Mouse (Mus musculus): Measurements from ENCODE around the gene Slc16a5. TPM values are rescaled to one million over a fixed set of nuclear protein-coding genes. Genes with fewer than 3 reads are reported as not detected.
A peak's percentile ranks its signal among the peaks of the same experiment; 100 is the strongest.

Slc16a5 gene
- polyA plus RNA-seq, 1 experiment: not detected

GRCm38 (mm10) chr11:115423091-115423490 is 39.2 kb upstream of the Slc16a5 start:
- H3K9ac ChIP-seq (ENCODE audit: low read depth, poor library complexity, severe bottlenecking): no peak overlapping the region
- H3K4me1 ChIP-seq (ENCODE audit: control insufficient read depth, insufficient read depth, low read length): peaks cover 1% of the 10 kb centered on the region
- no peak overlapping the region for H3K27ac ChIP-seq (ENCODE audit: insufficient read depth, low read length)
- no peak for TF ChIP-seq CTCF (IDR thresholded peaks at IDR 0.05; ENCODE audit: low read depth, low read length)
- H3K27me3 ChIP-seq (ENCODE audit: control insufficient read depth, insufficient read depth, low read length, poor library complexity, severe bottlenecking): no peaks in the 10 kb centered on the region
- no peaks in the 10 kb centered on the region for H3K36me3 ChIP-seq (ENCODE audit: control insufficient read depth, insufficient read depth, low read length, poor library complexity, severe bottlenecking)
- no peak overlapping the region for H3K4me3 ChIP-seq (ENCODE audit: low read depth, low read length)
- no peaks in the 10 kb centered on the region for H3K9me3 ChIP-seq (replicated peaks; ENCODE audit: control insufficient read depth, insufficient read depth, low read length, poor library complexity, severe bottlenecking)

- Histone ChIP-seq H3K36me3 (ENCODE audit: control insufficient read depth, insufficient read depth, low read length, poor library complexity, severe bottlenecking) (no peaks in the 10 kb centered on the region; the same call in 1 of the 2 replicates), H3K4me1 (ENCODE audit: control insufficient read depth, insufficient read depth, low read length) (peaks cover 2% of the 10 kb centered on the region), H3K9me3 (replicated peaks; ENCODE audit: control insufficient read depth, insufficient read depth, low read length, poor library complexity, severe bottlenecking) (no peaks in the 10 kb centered on the region), H3K4me3 (ENCODE audit: low read depth, low read length) (no peak overlapping the region), H3K9ac (ENCODE audit: low read depth, poor library complexity, severe bottlenecking) (no peak overlapping the region), H3K27ac (ENCODE audit: insufficient read depth, low read length) (no peak overlapping the region), H3K27me3 (ENCODE audit: control insufficient read depth, insufficient read depth, low read length, poor library complexity, severe bottlenecking) (no peaks in the 10 kb centered on the region)
- TF ChIP-seq POLR2A (IDR thresholded peaks at IDR 0.05; ENCODE audit: insufficient read depth, low read length) (no peak), CTCF (IDR thresholded peaks at IDR 0.05; ENCODE audit: low read depth, low read length) (no peak), EP300 (IDR thresholded peaks at IDR 0.05; ENCODE audit: insufficient read depth, low read depth, low read length) (no peak)
These were observed 37.6 kb upstream of the Slc16a5 start for GRCm38 (mm10) chr11:115424666-115425065.

GRCm38 (mm10) chr11:115425671-115426070 is 36.6 kb upstream of the Slc16a5 start:
- Histone ChIP-seq H3K36me3 (ENCODE audit: control insufficient read depth, insufficient read depth, low read length, poor library complexity, severe bottlenecking) (peaks cover 2% of the 10 kb centered on the region), H3K9me3 (replicated peaks; ENCODE audit: control insufficient read depth, insufficient read depth, low read length, poor library complexity, severe bottlenecking) (no peaks in the 10 kb centered on the region), H3K27ac (ENCODE audit: insufficient read depth, low read length) (no peak overlapping the region), H3K27me3 (ENCODE audit: control insufficient read depth, insufficient read depth, low read length, poor library complexity, severe bottlenecking) (no peaks in the 10 kb centered on the region), H3K9ac (ENCODE audit: low read depth, poor library complexity, severe bottlenecking) (no peak overlapping the region), H3K4me3 (ENCODE audit: low read depth, low read length) (no peak overlapping the region), H3K4me1 (ENCODE audit: control insufficient read depth, insufficient read depth, low read length) (peaks cover 2% of the 10 kb centered on the region)
- TF ChIP-seq EP300 (IDR thresholded peaks at IDR 0.05; ENCODE audit: insufficient read depth, low read depth, low read length) (no peak), CTCF (IDR thresholded peaks at IDR 0.05; ENCODE audit: low read depth, low read length) (no peak), POLR2A (IDR thresholded peaks at IDR 0.05; ENCODE audit: insufficient read depth, low read length) (no peak)

GRCm38 (mm10) chr11:115427482-115428331 is 34.6 kb upstream of the Slc16a5 start:
- peaks cover 5% of the 10 kb centered on the region for H3K36me3 ChIP-seq (ENCODE audit: control insufficient read depth, insufficient read depth, low read length, poor library complexity, severe bottlenecking)
- H3K9me3 ChIP-seq (replicated peaks; ENCODE audit: control insufficient read depth, insufficient read depth, low read length, poor library complexity, severe bottlenecking): no peaks in the 10 kb centered on the region
- 0 out of 2 replicates have a peak overlapping the region, but pooled peaks have one; percentile 16 for H3K27ac ChIP-seq (ENCODE audit: insufficient read depth, low read length)
- peak; percentile 78 for TF ChIP-seq CTCF (IDR thresholded peaks at IDR 0.05; ENCODE audit: low read depth, low read length)
- no peak; the same call in 1 of the 2 replicates for TF ChIP-seq EP300 (IDR thresholded peaks at IDR 0.05; ENCODE audit: insufficient read depth, low read depth, low read length)
- no peak for TF ChIP-seq POLR2A (IDR thresholded peaks at IDR 0.05; ENCODE audit: insufficient read depth, low read length)
- peaks cover 2% of the 10 kb centered on the region for H3K4me1 ChIP-seq (ENCODE audit: control insufficient read depth, insufficient read depth, low read length)
- H3K4me3 ChIP-seq (ENCODE audit: low read depth, low read length): peak overlapping the region; percentile 34
- peak overlapping the region; percentile 23; the same call in 1 of the 2 replicates for H3K9ac ChIP-seq (ENCODE audit: low read depth, poor library complexity, severe bottlenecking)
- no peaks in the 10 kb centered on the region for H3K27me3 ChIP-seq (ENCODE audit: control insufficient read depth, insufficient read depth, low read length, poor library complexity, severe bottlenecking)

GRCm38 (mm10) chr11:115429307-115429706 is 33.0 kb upstream of the Slc16a5 start:
- H3K9me3 ChIP-seq (replicated peaks; ENCODE audit: control insufficient read depth, insufficient read depth, low read length, poor library complexity, severe bottlenecking): no peaks in the 10 kb centered on the region
- no peaks in the 10 kb centered on the region for H3K27me3 ChIP-seq (ENCODE audit: control insufficient read depth, insufficient read depth, low read length, poor library complexity, severe bottlenecking)
- no peak overlapping the region for H3K4me3 ChIP-seq (ENCODE audit: low read depth, low read length)
- no peak overlapping the region for H3K27ac ChIP-seq (ENCODE audit: insufficient read depth, low read length)
- no peak for TF ChIP-seq CTCF (IDR thresholded peaks at IDR 0.05; ENCODE audit: low read depth, low read length)
- no peak for TF ChIP-seq POLR2A (IDR thresholded peaks at IDR 0.05; ENCODE audit: insufficient read depth, low read length)
- no peak for TF ChIP-seq EP300 (IDR thresholded peaks at IDR 0.05; ENCODE audit: insufficient read depth, low read depth, low read length)
- peaks cover 2% of the 10 kb centered on the region for H3K4me1 ChIP-seq (ENCODE audit: control insufficient read depth, insufficient read depth, low read length)
- H3K36me3 ChIP-seq (ENCODE audit: control insufficient read depth, insufficient read depth, low read length, poor library complexity, severe bottlenecking): peaks cover 5% of the 10 kb centered on the region
- no peak overlapping the region for H3K9ac ChIP-seq (ENCODE audit: low read depth, poor library complexity, severe bottlenecking)

GRCm38 (mm10) chr11:115430561-115430960 is 31.7 kb upstream of the Slc16a5 start:
- no peaks in the 10 kb centered on the region for H3K27me3 ChIP-seq (ENCODE audit: control insufficient read depth, insufficient read depth, low read length, poor library complexity, severe bottlenecking)
- H3K9me3 ChIP-seq (replicated peaks; ENCODE audit: control insufficient read depth, insufficient read depth, low read length, poor library complexity, severe bottlenecking): no peaks in the 10 kb centered on the region
- no peak overlapping the region for H3K27ac ChIP-seq (ENCODE audit: insufficient read depth, low read length)
- H3K4me1 ChIP-seq (ENCODE audit: control insufficient read depth, insufficient read depth, low read length): peaks cover 2% of the 10 kb centered on the region
- no peak overlapping the region for H3K4me3 ChIP-seq (ENCODE audit: low read depth, low read length)
- TF ChIP-seq EP300 (IDR thresholded peaks at IDR 0.05; ENCODE audit: insufficient read depth, low read depth, low read length): no peak
- TF ChIP-seq CTCF (IDR thresholded peaks at IDR 0.05; ENCODE audit: low read depth, low read length): no peak
- TF ChIP-seq POLR2A (IDR thresholded peaks at IDR 0.05; ENCODE audit: insufficient read depth, low read length): no peak
- peaks cover 5% of the 10 kb centered on the region for H3K36me3 ChIP-seq (ENCODE audit: control insufficient read depth, insufficient read depth, low read length, poor library complexity, severe bottlenecking)
- H3K9ac ChIP-seq (ENCODE audit: low read depth, poor library complexity, severe bottlenecking): no peak overlapping the region
